Mouse (Mus musculus) heart, embryonic 16.5 days (tissue): Measurements from ENCODE around the gene Tbc1d32. TPM values are rescaled to one million over a fixed set of nuclear protein-coding genes. Genes with fewer than 3 reads are reported as not detected.

Source experiments
- ATAC-seq: fragments of 200-750 bp; cut with Nextera tagmentation; replicated peaks from 2 replicates; pipeline ENCODE4 v1.8.0; 2017; ENCODE audit warnings: moderate number of reproducible peaks; ENCODE audit not compliant: insufficient read depth, low FRiP score; ENCODE audit errors: extremely low read depth
- H3K27ac ChIP-seq: fragments of 300-500 bp; sonication (generic); 2 replicates; pipeline ENCODE4 v1.5.1; 2014; ENCODE audit warnings: mild to moderate bottlenecking, low read length, control low read depth, moderate library complexity
- H3K27me3 ChIP-seq: fragments of 300-500 bp; sonication (generic); 2 replicates; pipeline ENCODE4 v1.6.1; 2014; ENCODE audit warnings: low read length, mixed read lengths; ENCODE audit not compliant: control insufficient read depth, insufficient read depth
- H3K36me3 ChIP-seq: fragments of 300-500 bp; sonication (generic); 2 replicates; pipeline ENCODE4 v1.6.1; 2014; ENCODE audit not compliant: control insufficient read depth, insufficient read depth
- H3K4me1 ChIP-seq: fragments of 300-500 bp; sonication (generic); 2 replicates; pipeline ENCODE4 v1.6.1; 2014; ENCODE audit warnings: low read length, mixed read lengths; ENCODE audit not compliant: control insufficient read depth, insufficient read depth
- H3K4me2 ChIP-seq: fragments of 300-500 bp; sonication (generic); 2 replicates; pipeline ENCODE4 v1.6.1; 2014; ENCODE audit warnings: low read depth, mild to moderate bottlenecking, control low read depth, low read length
- H3K4me3 ChIP-seq: fragments of 300-500 bp; sonication (generic); 2 replicates; pipeline ENCODE4 v1.5.1; 2014; ENCODE audit warnings: mild to moderate bottlenecking, control low read depth, low read length
- H3K9ac ChIP-seq: fragments of 300-500 bp; sonication (generic); 2 replicates; pipeline ENCODE4 v1.6.1; 2014; ENCODE audit warnings: low read length, control low read depth
- H3K9me3 ChIP-seq: fragments of 300-500 bp; sonication (generic); replicated peaks from 2 replicates; pipeline ENCODE4 v1.6.1; 2016; ENCODE audit warnings: low read length; ENCODE audit not compliant: control insufficient read depth
- WGBS: fragments of 180-500 bp; shearing (Covaris S2); extraction: QIAGEN DNeasy Blood & Tissue Kit; methylation state at CpG from one replicate; pipeline ENCODE4 v1.1.7; 2014; 5-methylcytosine and 5-hydroxymethylcytosine counted together
- polyA plus RNA-seq: library from polyadenylated mRNA; unstranded; fragments of >200 nt; fragmentation: Nextera tagmentation; extraction: Ambion mirVana; gene quantifications from 2 replicates; pipeline ENCODE4 v1.2.1, GENCODE M21; 2015

Gene Tbc1d32
- polyA plus RNA-seq, 1 experiment from 2014 or later = 2.1 TPM

GRCm38 (mm10) chr10:55978001-55978400 lies 250.5 kb downstream of the Tbc1d32 start:
- Histone ChIP-seq H3K27ac (no peak overlapping the region), H3K36me3 (no peaks in the 10 kb centered on the region), H3K9ac (no peak overlapping the region), H3K27me3 (no peaks in the 10 kb centered on the region), H3K4me2 (no peak overlapping the region), H3K4me3 (no peak overlapping the region), H3K4me1 (no peaks in the 10 kb centered on the region), H3K9me3 (no peaks in the 10 kb centered on the region)
- 71% methylated on average over 7 of the region's 7 CpGs for WGBS
- no peak for ATAC-seq

Other genes with a start within 250 kb of the Tbc1d32 start
- 4.8 and 4.9 TPM in 2 replicates for gene Msl3l2, start 121.8 kb downstream of the Tbc1d32 start, polyA plus RNA-seq
- gene Gja1, start 148.6 kb upstream of the Tbc1d32 start, polyA plus RNA-seq = 471 and 489 TPM in 2 replicates